Mouse (Mus musculus) limb, embryonic 13.5 days (tissue): ENCODE data around the gene Cep85l. TPM values are rescaled to one million over a fixed set of nuclear protein-coding genes. Genes with fewer than 3 reads are reported as not detected.

ENCODE experiments used
- ATAC-seq: fragments of 200-750 bp; cut with Nextera tagmentation; 2 replicates; pipeline ENCODE4 v1.8.0; 2017; ENCODE audit warnings: low read depth, moderate number of reproducible peaks, moderate TSS enrichment; ENCODE audit not compliant: low FRiP score
- H3K27ac ChIP-seq: fragments of 300-500 bp; sonication (generic); 2 replicates; pipeline ENCODE4 v1.5.1; 2015; ENCODE audit warnings: inconsistent platforms, mild to moderate bottlenecking, moderate library complexity
- H3K27me3 ChIP-seq: fragments of 300-500 bp; sonication (generic); 2 replicates; pipeline ENCODE4 v1.6.1; 2015; ENCODE audit warnings: mild to moderate bottlenecking, inconsistent platforms
- H3K36me3 ChIP-seq: fragments of 300-500 bp; sonication (generic); 2 replicates; pipeline ENCODE4 v1.6.1; 2015; ENCODE audit warnings: inconsistent platforms, mild to moderate bottlenecking, moderate library complexity
- H3K4me1 ChIP-seq: fragments of 300-500 bp; sonication (generic); 2 replicates; pipeline ENCODE4 v1.6.1; 2015; ENCODE audit warnings: inconsistent platforms
- H3K4me2 ChIP-seq: fragments of 300-500 bp; sonication (generic); replicated peaks from 2 replicates; pipeline ENCODE4 v1.6.1; 2015; ENCODE audit warnings: inconsistent platforms, mild to moderate bottlenecking, moderate library complexity
- H3K4me3 ChIP-seq: fragments of 300-500 bp; sonication (generic); 2 replicates; pipeline ENCODE4 v1.5.1; 2015; ENCODE audit warnings: moderate library complexity, mild to moderate bottlenecking, inconsistent platforms
- H3K9ac ChIP-seq: fragments of 300-500 bp; sonication (generic); 2 replicates; pipeline ENCODE4 v1.6.1; 2015; ENCODE audit warnings: mild to moderate bottlenecking, inconsistent platforms
- H3K9me3 ChIP-seq: fragments of 300-500 bp; sonication (generic); 2 replicates; pipeline ENCODE4 v1.6.1; 2016; ENCODE audit warnings: inconsistent platforms
- WGBS: fragments of 180-500 bp; shearing (Covaris S2); methylation state at CpG from one replicate; pipeline ENCODE4 v1.1.7; 2015; 5-methylcytosine and 5-hydroxymethylcytosine counted together
- polyA plus RNA-seq: library from polyadenylated mRNA; unstranded; fragments of >200 nt; fragmentation: Nextera tagmentation; extraction: Ambion mirVana; gene quantifications from 2 replicates; pipeline ENCODE4 v1.2.1, GENCODE M21; 2015

The Cep85l gene
- polyA plus RNA-seq, 1 experiment from 2014 or later = 8.5 TPM

DNA sequence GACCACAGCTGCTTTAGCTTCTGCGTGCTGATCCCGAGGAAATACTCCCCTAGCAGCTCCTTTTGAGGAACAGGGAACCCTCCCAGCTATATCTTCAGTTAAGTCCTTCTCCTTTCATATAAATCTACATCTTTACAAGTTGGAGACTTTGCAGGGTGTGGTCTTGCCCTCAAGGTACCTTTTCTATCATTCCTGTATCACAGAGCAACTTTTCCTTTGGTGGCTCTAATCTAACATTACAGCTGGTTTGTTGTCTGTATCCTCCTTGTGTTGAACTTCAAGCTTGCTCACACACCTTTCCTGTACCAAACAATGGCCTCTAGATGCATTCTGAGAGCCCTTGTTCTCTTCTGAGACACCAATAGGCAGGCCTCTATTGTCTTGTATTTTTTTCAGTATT is 145.1 kb downstream of the Cep85l start:
- Histone ChIP-seq H3K9me3 (no peaks in the 10 kb centered on the region), H3K27me3 (no peaks in the 10 kb centered on the region), H3K4me3 (no peak overlapping the region), H3K27ac (no peak overlapping the region), H3K4me1 (no peaks in the 10 kb centered on the region), H3K4me2 (no peak overlapping the region), H3K36me3 (no peaks in the 10 kb centered on the region), H3K9ac (no peak overlapping the region)
- ATAC-seq = no peak
- WGBS = 81% methylated on average over 2 of the region's 2 CpGs

DNA sequence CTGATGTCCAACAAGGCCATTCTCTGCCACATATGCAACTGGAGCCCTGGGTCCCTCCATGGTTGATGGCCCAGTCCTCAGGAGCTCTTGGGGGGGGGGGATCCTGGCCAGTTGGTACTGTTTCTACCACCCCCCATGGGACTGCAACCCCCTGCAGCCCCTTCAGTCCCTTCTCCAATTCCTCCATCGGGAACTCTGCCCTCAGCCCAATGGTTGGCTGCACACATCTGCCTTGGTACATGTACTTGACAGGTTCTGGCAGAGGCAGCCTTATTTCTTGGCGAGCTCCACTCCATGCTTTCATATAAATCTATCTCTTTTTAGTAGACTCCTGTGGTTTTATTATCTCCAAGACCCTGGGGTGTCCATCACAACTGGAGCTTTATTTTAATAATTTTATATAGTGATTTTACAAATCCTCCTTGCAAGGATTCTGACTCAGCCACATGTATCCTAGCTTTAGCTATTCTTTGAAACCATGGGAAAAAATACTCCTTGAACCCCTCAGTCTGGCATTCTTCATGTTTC is 145.6 kb downstream of the Cep85l start:
- Histone ChIP-seq H3K9ac (no peak overlapping the region), H3K4me3 (no peak overlapping the region), H3K27ac (no peak overlapping the region), H3K36me3 (no peaks in the 10 kb centered on the region), H3K4me1 (no peaks in the 10 kb centered on the region), H3K27me3 (no peaks in the 10 kb centered on the region), H3K4me2 (no peak overlapping the region), H3K9me3 (no peaks in the 10 kb centered on the region)
- WGBS = 71% methylated on average over 2 of the region's 2 CpGs
- no peak for ATAC-seq

DNA sequence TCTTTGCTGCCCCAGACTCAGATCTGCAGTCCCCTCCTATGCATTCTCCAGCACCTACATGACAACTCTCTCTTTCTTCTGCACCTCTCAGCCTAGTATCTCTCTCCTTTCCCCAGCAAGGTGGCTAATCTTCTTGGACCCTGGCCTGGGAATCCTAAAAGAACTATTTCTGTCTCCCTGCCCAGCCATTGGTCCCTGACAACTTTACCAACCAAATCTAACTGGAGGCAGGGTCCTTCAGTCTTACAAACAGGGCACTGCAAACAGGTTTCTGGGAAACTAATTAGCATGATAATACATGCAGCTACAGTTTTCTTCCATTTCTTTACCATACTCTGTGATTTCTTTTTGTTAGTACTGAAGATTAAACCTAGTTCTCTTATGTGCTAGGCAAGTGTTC is 148.9 kb downstream of the Cep85l start:
- H3K4me3 ChIP-seq = no peak overlapping the region
- no peak overlapping the region for H3K9ac ChIP-seq
- H3K4me1 ChIP-seq = no peaks in the 10 kb centered on the region
- no peaks in the 10 kb centered on the region for H3K27me3 ChIP-seq
- no peak for ATAC-seq
- no peaks in the 10 kb centered on the region for H3K36me3 ChIP-seq
- H3K27ac ChIP-seq = no peak overlapping the region
- no peak overlapping the region for H3K4me2 ChIP-seq
- H3K9me3 ChIP-seq = no peaks in the 10 kb centered on the region

DNA sequence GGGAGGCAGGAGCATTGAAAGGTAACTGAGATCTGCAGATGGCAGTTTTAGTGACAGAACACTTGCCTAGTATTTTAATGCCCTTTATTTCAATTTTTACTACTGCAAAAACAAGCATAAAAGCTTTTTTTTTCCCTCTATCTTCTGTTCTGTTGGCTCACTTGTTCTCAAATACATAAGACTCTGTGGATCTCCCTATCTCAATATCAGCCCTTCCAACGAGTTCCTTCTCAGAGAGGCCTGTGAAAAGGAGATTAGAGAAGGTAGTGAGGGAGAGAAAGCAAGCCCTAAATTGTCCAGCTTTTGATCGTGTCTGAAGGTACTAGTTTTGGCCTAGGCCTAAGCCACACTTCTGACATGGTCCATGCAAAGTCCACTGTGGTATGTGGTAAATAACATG is 150.6 kb downstream of the Cep85l start:
- WGBS = 89% methylated on average over 2 of the region's 2 CpGs
- no peak for ATAC-seq
- no peak overlapping the region for H3K4me3 ChIP-seq
- H3K4me1 ChIP-seq = no peaks in the 10 kb centered on the region
- no peaks in the 10 kb centered on the region for H3K9me3 ChIP-seq
- no peak overlapping the region for H3K9ac ChIP-seq
- H3K27ac ChIP-seq = no peak overlapping the region
- H3K36me3 ChIP-seq = no peaks in the 10 kb centered on the region
- H3K27me3 ChIP-seq = no peaks in the 10 kb centered on the region
- H3K4me2 ChIP-seq = no peak overlapping the region

Other genes with a start within 250 kb of the Cep85l start
- 1.6 and 2.7 TPM in 2 replicates for gene Pln, start 42.3 kb downstream of the Cep85l start, polyA plus RNA-seq
- 127 and 135 TPM in 2 replicates for gene Asf1a, start 216.8 kb upstream of the Cep85l start, polyA plus RNA-seq